Mouse (Mus musculus) intestine, postnatal 0 days (tissue): ENCODE results near the gene Saal1. TPM values are rescaled to one million over a fixed set of nuclear protein-coding genes. Genes with fewer than 3 reads are reported as not detected.
A peak's percentile ranks its signal among the peaks of the same experiment; 100 is the strongest.
"Not testable (repeated sequence)": the region's sequence is repeated elsewhere in the genome, so short reads cannot be mapped to it uniquely, and the experiment has no call there.

Experiments
- ATAC-seq: fragments of 200-750 bp; cut with Nextera tagmentation; 2 replicates; pipeline ENCODE4 v1.8.0; 2017; ENCODE audit warnings: mild to moderate bottlenecking, moderate TSS enrichment, moderate library complexity
- H3K27ac ChIP-seq: fragments of 300-500 bp; sonication (generic); 2 replicates; pipeline ENCODE4 v1.5.1; 2014; ENCODE audit warnings: mild to moderate bottlenecking, low read depth, low read length, moderate library complexity
- H3K27me3 ChIP-seq: fragments of 300-500 bp; sonication (generic); replicated peaks from 2 replicates; pipeline ENCODE4 v1.6.1; 2014; ENCODE audit warnings: low read length, mixed read lengths; ENCODE audit not compliant: control insufficient read depth, insufficient read depth
- H3K36me3 ChIP-seq: fragments of 300-500 bp; sonication (generic); 2 replicates; pipeline ENCODE4 v1.6.1; 2014; ENCODE audit warnings: mild to moderate bottlenecking, moderate library complexity; ENCODE audit not compliant: control insufficient read depth, insufficient read depth
- H3K4me1 ChIP-seq: fragments of 300-500 bp; sonication (generic); replicated peaks from 2 replicates; pipeline ENCODE4 v1.6.1; 2014; ENCODE audit warnings: antibody characterized with exemption, low read length, mixed read lengths; ENCODE audit not compliant: control insufficient read depth, insufficient read depth
- H3K4me2 ChIP-seq: fragments of 300-500 bp; sonication (generic); replicated peaks from 2 replicates; pipeline ENCODE4 v1.6.1; 2014; ENCODE audit warnings: low read depth, mild to moderate bottlenecking, moderate library complexity
- H3K4me3 ChIP-seq: fragments of 300-500 bp; sonication (generic); 2 replicates; pipeline ENCODE4 v1.5.1; 2014; ENCODE audit warnings: low read depth, low read length
- H3K9ac ChIP-seq: fragments of 300-500 bp; sonication (generic); 2 replicates; pipeline ENCODE4 v1.6.1; 2014; ENCODE audit warnings: mild to moderate bottlenecking, low read depth, low read length
- H3K9me3 ChIP-seq: fragments of 300-500 bp; sonication (generic); 2 replicates; pipeline ENCODE4 v1.6.1; 2016; ENCODE audit warnings: mixed run types; ENCODE audit not compliant: control insufficient read depth
- CTCF ChIP-seq: sonication (generic); IDR thresholded peaks from 2 replicates; pipeline ENCODE4 v1.5.1; 2016; ENCODE audit warnings: low read depth, mild to moderate bottlenecking, control low read depth, antibody characterized with exemption, moderate library complexity
- WGBS: fragments of 180-500 bp; shearing (Covaris S2); extraction: QIAGEN DNeasy Blood & Tissue Kit; methylation state at CpG from one replicate; pipeline ENCODE4 v1.1.7; 2014; 5-methylcytosine and 5-hydroxymethylcytosine counted together
- polyA plus RNA-seq: library from polyadenylated mRNA; unstranded; fragments of >200 nt; fragmentation: Nextera tagmentation; extraction: Ambion mirVana; gene quantifications from 2 replicates; pipeline ENCODE4 v1.2.1, GENCODE M21; 2015

The Saal1 gene
- polyA plus RNA-seq, 1 experiment from 2014 or later = 8.4 TPM

- H3K4me2 ChIP-seq = no peak overlapping the region
Measured at GRCm38 (mm10) chr7:46714518-46714917, 4.0 kb upstream of the Saal1 start.

GRCm38 (mm10) chr7:46712250-46712649, 1.8 kb upstream of the Saal1 start:
- no peak for TF ChIP-seq CTCF
- peaks cover 2% of the 10 kb centered on the region; the same call in 1 of the 2 replicates for H3K36me3 ChIP-seq
- no peak overlapping the region for H3K4me3 ChIP-seq
- ATAC-seq = no peak
- H3K4me1 ChIP-seq = no peaks in the 10 kb centered on the region
- 72% methylated on average over 6 of the region's 6 CpGs for WGBS
- H3K27ac ChIP-seq = no peak overlapping the region
- no peak overlapping the region for H3K9ac ChIP-seq
- H3K27me3 ChIP-seq = no peaks in the 10 kb centered on the region
- H3K9me3 ChIP-seq = no peaks in the 10 kb centered on the region
- H3K4me2 ChIP-seq = no peak overlapping the region

More at GRCm38 (mm10) chr7:46714518-46714917, 4.0 kb upstream of the Saal1 start:
- Histone ChIP-seq H3K9ac (no peak overlapping the region), H3K27me3 (no peaks in the 10 kb centered on the region), H3K27ac (no peak overlapping the region), H3K4me1 (no peaks in the 10 kb centered on the region; the same call in 1 of the 2 replicates), H3K36me3 (no peaks in the 10 kb centered on the region), H3K9me3 (no peaks in the 10 kb centered on the region), H3K4me3 (no peak overlapping the region)
- peak; percentile 95 for TF ChIP-seq CTCF
- 34% methylated on average over 6 of the region's 6 CpGs for WGBS
- ATAC-seq = peak; percentile 48; the same call in 1 of the 2 replicates

GRCm38 (mm10) chr7:46700521-46701025, 9.9 kb downstream of the Saal1 start:
- no peak for ATAC-seq
- 96% methylated on average over 6 of the region's 6 CpGs for WGBS
- peaks cover 91% of the 10 kb centered on the region for H3K36me3 ChIP-seq

GRCm38 (mm10) chr7:46696754-46697153, 13.7 kb downstream of the Saal1 start:
- TF ChIP-seq CTCF = no peak
- Histone ChIP-seq H3K36me3 (peaks cover 72% of the 10 kb centered on the region), H3K9ac (no peak overlapping the region), H3K27me3 (no peaks in the 10 kb centered on the region), H3K4me2 (no peak overlapping the region), H3K9me3 (no peaks in the 10 kb centered on the region), H3K4me1 (no peaks in the 10 kb centered on the region), H3K27ac (no peak overlapping the region), H3K4me3 (no peak overlapping the region)
- 80% methylated on average over 1 of the region's 1 CpGs for WGBS
- ATAC-seq = no peak

More at GRCm38 (mm10) chr7:46700521-46701025, 9.9 kb downstream of the Saal1 start:
- Histone ChIP-seq H3K9ac (no peak overlapping the region), H3K27me3 (no peaks in the 10 kb centered on the region), H3K4me1 (no peaks in the 10 kb centered on the region), H3K9me3 (no peaks in the 10 kb centered on the region), H3K4me2 (no peak overlapping the region), H3K27ac (no peak overlapping the region), H3K4me3 (no peak overlapping the region)
- TF ChIP-seq CTCF = no peak

- WGBS = 90% methylated on average over 5 of the region's 5 CpGs
- Histone ChIP-seq H3K9ac (no peak overlapping the region), H3K4me3 (no peak overlapping the region), H3K27ac (no peak overlapping the region), H3K4me1 (no peaks in the 10 kb centered on the region), H3K36me3 (peaks cover 21% of the 10 kb centered on the region), H3K9me3 (no peaks in the 10 kb centered on the region), H3K27me3 (no peaks in the 10 kb centered on the region), H3K4me2 (no peak overlapping the region)
- no peak for ATAC-seq
- no peak for TF ChIP-seq CTCF
Measured at GRCm38 (mm10) chr7:46686827-46687226, 23.7 kb downstream of the Saal1 start.

GRCm38 (mm10) chr7:46680732-46681131, 29.7 kb downstream of the Saal1 start:
- ATAC-seq = peak; percentile 22; the same call in 1 of the 2 replicates
- H3K27me3 ChIP-seq = no peaks in the 10 kb centered on the region
- no peak overlapping the region for H3K9ac ChIP-seq
- H3K27ac ChIP-seq = no peak overlapping the region
- no peak overlapping the region for H3K4me2 ChIP-seq
- no peaks in the 10 kb centered on the region for H3K9me3 ChIP-seq
- no peaks in the 10 kb centered on the region for H3K4me1 ChIP-seq
- H3K36me3 ChIP-seq = no peaks in the 10 kb centered on the region
- TF ChIP-seq CTCF = no peak
- no peak overlapping the region for H3K4me3 ChIP-seq

GRCm38 (mm10) chr7:46679044-46679443, 31.4 kb downstream of the Saal1 start:
- WGBS = 78% methylated on average over 7 of the region's 7 CpGs
- H3K9me3 ChIP-seq, H3K36me3 ChIP-seq, H3K27ac ChIP-seq, H3K4me3 ChIP-seq, H3K9ac ChIP-seq, H3K4me2 ChIP-seq, ATAC-seq, H3K27me3 ChIP-seq, H3K4me1 ChIP-seq: not testable (repeated sequence)
